Mouse (Mus musculus) neural tube, postnatal 0 days (tissue): ENCODE measurements around the gene Gm16506. TPM values are rescaled to one million over a fixed set of nuclear protein-coding genes. Genes with fewer than 3 reads are reported as not detected.

Experiments
- polyA plus RNA-seq: library from polyadenylated mRNA; unstranded; fragments of >200 nt; fragmentation: Nextera tagmentation; extraction: Ambion mirVana; gene quantifications from 2 replicates; pipeline ENCODE4 v1.2.1, GENCODE M21; 2015

The Gm16506 gene
- polyA plus RNA-seq: not detected in 2 replicates

GRCm38 (mm10) chr14:43727385-43727784 is at the start of gene Gm16506:
Gene Gm16506 (minus strand): TSS chr14:43727485.

GRCm38 (mm10) chr14:43747566-43747965 is 20.3 kb upstream of the Gm16506 start, which contains the start of gene Gm6526:
Gene Gm6526 (plus strand): TSS chr14:43747866.

DNA sequence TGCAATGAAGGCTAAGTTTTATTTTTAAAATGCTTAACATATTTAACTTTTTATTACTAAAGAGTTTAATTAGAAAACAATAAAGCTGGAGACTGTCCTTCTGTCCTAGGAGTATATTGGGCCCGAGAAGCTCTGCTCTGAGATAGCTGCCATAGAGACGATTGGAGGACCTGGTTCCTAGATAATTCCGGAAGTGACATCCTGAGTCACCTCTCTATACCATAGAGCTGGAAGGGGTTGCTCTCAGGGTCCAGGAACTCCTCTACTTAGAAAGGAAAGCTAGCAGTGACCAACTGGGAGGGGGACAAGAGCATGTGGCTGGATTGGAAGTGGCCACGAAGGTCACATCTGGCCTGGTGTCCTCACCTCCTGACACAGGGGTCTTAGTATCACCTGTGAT is 29.7 kb downstream of the Gm16506 start, which contains the start of gene Gm7324:
Gm7324 (plus strand) TSS at position 208 of the 400 bp plus-strand sequence.

GRCm38 (mm10) chr14:43677099-43677498 is 50.2 kb downstream of the Gm16506 start, which contains the start of gene Gm8165:
Gene Gm8165 (minus strand): TSS chr14:43677199.

Other genes with a start within 250 kb of the Gm16506 start
- not detected in 2 replicates for gene Gm5799, start 183.9 kb downstream of the Gm16506 start, polyA plus RNA-seq
- not detected in 2 replicates for gene Gm17654, start 148.3 kb downstream of the Gm16506 start, polyA plus RNA-seq
- not detected in 2 replicates for gene Gm10375, start 119.5 kb downstream of the Gm16506 start, polyA plus RNA-seq
- gene Gm8165, start 50.3 kb downstream of the Gm16506 start, polyA plus RNA-seq: not detected in 2 replicates
- gene Gm7324, start 29.7 kb downstream of the Gm16506 start, polyA plus RNA-seq: 0.72 and 1.2 TPM in 2 replicates
- not detected in 2 replicates for gene Gm6526, start 20.4 kb upstream of the Gm16506 start, polyA plus RNA-seq
- gene Gm8180, start 57.3 kb upstream of the Gm16506 start, polyA plus RNA-seq: not detected in 2 replicates
- not detected in 2 replicates for gene Ear1, start 148.0 kb upstream of the Gm16506 start, polyA plus RNA-seq
- gene Ear10, start 196.1 kb upstream of the Gm16506 start, polyA plus RNA-seq: not detected in 2 replicates
- gene Gm8113, start 197.9 kb upstream of the Gm16506 start, polyA plus RNA-seq: 2.9 and 3.2 TPM in 2 replicates
- gene Ang5, start 229.6 kb upstream of the Gm16506 start, polyA plus RNA-seq: not detected in 2 replicates